Mouse (Mus musculus): Measurements from ENCODE around the gene Rab26.

DNA sequence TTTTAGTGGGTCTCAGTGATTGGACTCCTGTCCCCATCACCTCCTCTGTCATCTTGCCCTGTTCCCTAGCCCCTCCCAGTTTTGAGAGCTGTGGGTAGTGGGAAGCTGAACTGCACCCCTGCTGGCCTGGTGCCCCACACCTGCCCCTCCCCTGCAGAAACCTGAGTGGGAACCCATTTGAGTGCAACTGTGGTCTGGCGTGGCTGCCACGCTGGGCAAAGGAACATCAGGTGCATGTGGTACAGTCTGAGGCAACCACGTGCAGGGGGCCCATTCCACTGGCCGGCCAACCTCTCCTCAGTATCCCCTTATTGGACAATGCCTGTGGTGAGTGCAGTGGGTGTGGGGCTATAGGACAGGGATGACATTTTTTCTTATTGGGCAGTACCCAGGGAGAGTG, 30.4 kb upstream of the Rab26 start:
- TF ChIP-seq GATA1 (IDR thresholded peaks at IDR 0.05; ENCODE audit: low read length), result no peak
- no peak for TF ChIP-seq TAL1 (IDR thresholded peaks at IDR 0.05; ENCODE audit: low read length)
